Mouse (Mus musculus): ENCODE data around the gene Nmur2.

DNA sequence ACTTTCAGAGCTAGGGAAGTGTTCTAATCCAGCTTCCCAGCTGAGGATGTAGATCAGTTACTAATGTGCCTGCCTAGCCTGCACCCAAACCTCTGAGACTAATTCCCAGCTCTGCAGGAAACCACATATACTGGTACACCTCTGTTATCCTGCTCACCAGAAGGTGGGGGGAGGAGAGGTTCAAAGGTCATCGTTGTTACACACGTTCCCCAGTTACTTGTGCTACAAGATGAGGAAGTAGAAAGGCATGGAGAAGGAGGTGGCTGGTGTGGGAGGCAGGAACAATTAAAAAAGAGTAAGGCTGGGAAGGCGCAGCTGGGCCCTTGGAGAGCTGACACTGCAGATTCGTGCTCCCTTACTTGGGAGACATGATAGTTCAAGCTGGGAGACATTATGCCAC is 23.8 kb upstream of the Nmur2 start:
- TF ChIP-seq CTCF (conservative IDR thresholded peaks at IDR 0.05; ENCODE audit: insufficient read depth, insufficient read length, low read depth, low read length) (no peak), POLR2A (IDR thresholded peaks at IDR 0.05; ENCODE audit: low read depth, low read length) (no peak)

Data from kidney, adult 2 months (tissue).